Mouse (Mus musculus): ENCODE data around the gene Cxcl16. TPM values are rescaled to one million over a fixed set of nuclear protein-coding genes. Genes with fewer than 3 reads are reported as not detected.
"Not testable (repeated sequence)": the region's sequence is repeated elsewhere in the genome, so short reads cannot be mapped to it uniquely, and the experiment has no call there.

The Cxcl16 gene
- total RNA-seq, 4 experiments from 2014 or later = 9.4 to 18.2 (median 16.1) TPM

DNA sequence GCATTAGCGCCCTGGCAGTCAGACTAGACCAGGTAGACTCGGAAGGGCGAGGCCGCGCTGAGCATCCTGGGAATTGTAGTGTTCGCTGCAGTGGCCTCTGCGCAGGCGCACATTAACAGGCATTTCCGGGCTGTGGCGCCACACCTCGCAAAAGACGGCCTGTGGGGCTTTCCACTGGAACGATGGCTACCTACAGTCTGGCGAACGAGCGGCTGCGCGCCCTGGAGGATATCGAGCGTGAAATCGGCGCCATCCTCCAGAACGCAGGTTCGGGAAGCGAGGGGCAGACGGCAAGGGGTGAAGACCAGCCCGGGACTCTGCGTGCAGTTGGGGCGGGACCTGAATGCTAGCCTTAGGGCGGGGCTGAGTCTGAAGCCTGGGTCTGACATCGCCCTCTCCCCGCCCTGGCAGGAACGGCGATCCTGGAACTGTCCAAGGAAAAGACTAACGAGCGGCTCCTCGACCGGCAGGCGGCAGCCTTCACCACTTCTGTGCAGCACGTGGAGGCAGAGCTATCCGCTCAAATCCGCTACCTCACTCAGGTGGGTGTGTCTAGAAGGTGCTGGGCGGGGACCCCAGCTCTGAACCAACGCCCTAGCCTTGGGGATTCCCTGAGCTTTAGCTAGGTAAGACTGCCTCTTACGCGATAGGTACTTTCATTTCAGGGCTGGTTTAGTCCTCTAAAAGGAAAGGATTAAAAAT lies 7.8 kb downstream of the Cxcl16 start, which contains the start of gene Med11:
TSS of gene Med11 (plus strand) at position 123 of the 702 bp plus-strand sequence.
- DNase-seq = peak; percentile 96

GRCm38 (mm10) chr11:70450926-70451325 lies 8.9 kb downstream of the Cxcl16 start:
- no peak for DNase-seq

GRCm38 (mm10) chr11:70447373-70447772 lies 12.4 kb downstream of the Cxcl16 start:
- DNase-seq = no peak

DNA sequence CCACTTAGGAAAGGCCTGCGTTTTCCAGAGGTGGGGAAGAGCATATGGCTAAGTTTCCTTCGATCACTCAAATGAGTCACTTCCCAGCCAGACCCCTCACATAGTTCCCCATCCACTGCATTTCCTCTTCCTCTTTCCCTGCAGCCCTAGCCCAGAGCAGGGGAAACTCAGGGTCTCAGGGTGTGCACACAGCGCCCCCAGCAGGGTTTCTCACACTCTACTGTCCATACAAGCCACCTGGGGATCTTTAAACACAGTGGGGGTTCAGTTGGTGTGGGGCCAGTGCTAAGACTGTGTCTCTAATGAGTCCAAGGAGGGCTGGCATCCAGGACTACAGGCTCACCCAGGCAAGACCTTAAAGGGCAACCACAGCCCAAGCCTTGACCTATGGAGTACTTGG lies 13.0 kb downstream of the Cxcl16 start:
- no peak for DNase-seq

DNA sequence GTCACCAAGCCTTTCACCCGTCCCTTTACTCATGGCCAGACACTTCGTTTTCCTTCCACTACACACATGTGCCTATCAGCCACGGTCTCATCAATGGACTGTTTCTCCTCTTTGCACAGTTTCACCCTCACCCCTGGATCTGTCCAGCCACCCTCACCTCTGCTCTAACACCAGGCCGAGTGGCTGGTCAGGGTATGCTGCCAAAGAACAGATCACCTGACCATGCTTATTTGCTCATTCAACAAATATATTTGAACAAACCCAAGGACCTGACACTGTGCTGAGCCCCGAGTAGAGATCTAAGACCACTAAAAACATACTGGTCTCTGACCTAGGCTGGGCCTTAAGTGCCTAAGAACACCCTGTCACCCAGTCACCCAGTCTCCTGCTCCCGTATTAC lies 15.1 kb downstream of the Cxcl16 start:
- DNase-seq = no peak

DNA sequence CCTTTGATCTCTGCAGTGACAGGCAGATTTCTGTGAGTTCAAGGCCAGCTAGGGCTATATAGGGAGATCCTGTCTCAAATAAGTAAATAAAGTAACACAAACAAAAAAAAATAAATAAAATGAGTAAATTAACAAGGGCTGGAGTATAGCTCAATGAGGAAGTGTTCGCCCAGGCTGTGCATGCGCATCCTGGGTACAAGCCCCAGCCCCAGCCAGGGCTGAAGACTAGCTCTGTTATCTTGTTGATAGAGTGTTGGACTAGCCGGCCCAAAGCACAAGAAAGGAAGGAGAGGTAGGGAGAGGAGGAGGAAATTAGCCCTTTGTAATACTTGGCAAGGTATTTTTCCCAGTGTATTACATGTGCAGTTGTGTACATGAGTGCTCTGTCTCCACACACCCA lies 15.8 kb downstream of the Cxcl16 start:
- DNase-seq = no peak

DNA sequence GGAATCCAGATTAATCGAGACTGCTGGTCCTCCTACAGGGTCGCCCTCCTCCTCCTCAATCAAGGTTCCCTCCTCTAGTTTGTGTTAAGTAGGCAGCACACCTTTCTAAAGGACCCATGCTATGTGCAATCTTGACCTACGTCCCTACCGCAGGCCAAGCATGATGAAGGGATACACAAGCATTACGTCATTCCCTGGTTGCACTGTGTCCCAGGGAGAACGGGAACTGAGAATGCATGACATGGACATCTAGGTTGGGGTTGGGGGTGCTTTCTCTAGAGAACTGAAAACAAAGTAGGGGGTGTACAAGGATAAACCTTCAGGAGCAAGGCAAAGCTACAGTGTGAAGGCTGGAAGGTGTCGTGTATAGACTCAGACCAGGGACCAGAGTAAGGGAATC lies 17.9 kb downstream of the Cxcl16 start:
- DNase-seq = no peak

GRCm38 (mm10) chr11:70440637-70441036 lies 19.1 kb downstream of the Cxcl16 start:
- no peak for DNase-seq

DNA sequence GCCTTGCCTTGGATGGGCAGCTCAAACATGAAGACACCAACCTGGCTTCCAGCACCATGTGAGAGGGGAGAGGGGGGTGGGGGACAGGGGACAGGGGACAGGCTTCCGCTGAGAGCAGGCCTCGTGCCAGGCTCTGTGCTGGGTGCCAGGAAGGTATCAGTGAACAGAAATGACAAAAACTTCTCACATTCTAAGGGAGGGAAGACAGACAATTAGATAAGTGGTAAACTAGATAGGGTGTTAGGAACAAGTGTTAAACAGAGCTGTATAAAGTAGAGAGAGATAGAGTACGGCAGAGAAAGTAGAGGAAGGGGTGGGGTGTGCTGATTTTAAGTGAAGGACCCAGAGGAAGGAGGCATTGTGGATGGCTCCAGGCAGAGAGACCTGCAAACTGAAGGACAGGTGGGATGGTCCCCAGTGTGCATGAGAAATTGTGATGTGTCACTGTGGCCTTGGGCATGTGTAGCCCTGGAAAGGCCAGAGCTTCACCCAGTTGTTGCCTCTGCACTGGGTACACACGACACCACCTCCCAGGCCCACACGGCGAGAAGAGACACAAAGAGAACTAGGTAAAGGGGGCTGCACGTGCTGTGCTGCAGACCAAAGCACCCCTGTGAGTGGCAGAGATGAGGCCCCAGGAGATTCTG lies 20.9 kb downstream of the Cxcl16 start:
- DNase-seq = no peak

- no peak for DNase-seq
These were observed 22.4 kb downstream of the Cxcl16 start for GRCm38 (mm10) chr11:70437426-70437825.

DNA sequence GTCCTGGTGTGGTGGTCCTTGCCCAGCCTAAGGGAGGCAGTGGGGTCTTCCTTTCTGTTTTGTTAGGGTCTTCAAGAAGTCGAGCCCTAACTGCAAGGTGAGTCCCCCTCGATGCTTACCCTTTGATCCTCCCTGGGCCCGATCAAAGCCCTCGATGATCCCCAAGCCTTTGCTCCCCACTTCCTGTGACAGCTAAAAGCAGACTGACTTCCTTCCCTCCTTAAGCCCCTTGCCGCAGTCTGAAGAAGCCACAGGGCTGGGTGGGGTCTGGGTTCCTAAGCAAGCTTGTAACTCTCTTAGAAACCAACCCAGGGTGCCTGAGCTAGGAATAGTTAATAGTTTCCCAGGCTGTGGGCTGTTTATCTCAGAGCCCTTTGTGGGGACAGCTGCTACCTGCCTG lies 24.3 kb downstream of the Cxcl16 start:
- DNase-seq = no peak

GRCm38 (mm10) chr11:70433951-70434350 lies 25.8 kb downstream of the Cxcl16 start:
- no peak for DNase-seq

DNA sequence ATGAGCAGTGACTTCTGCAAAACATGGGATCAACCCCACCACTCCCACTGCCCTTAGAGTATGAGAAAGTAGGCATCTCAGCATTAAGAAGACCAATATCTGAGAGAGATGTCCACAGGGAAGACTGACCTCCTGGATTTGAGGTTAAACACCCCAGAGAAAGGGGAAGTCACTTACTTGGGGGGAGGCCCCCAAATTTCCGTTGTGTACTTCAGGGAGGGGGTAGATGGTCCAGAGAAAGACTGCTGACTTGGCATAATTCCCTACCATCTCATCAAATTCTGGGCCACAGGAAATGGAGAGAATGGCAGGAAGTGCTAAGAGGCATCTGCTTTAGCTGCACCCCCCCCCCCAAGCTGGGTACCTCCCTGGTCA lies 26.2 kb downstream of the Cxcl16 start:
- DNase-seq = no peak

GRCm38 (mm10) chr11:70432895-70433568 lies 26.8 kb downstream of the Cxcl16 start:
- no peak for DNase-seq

DNA sequence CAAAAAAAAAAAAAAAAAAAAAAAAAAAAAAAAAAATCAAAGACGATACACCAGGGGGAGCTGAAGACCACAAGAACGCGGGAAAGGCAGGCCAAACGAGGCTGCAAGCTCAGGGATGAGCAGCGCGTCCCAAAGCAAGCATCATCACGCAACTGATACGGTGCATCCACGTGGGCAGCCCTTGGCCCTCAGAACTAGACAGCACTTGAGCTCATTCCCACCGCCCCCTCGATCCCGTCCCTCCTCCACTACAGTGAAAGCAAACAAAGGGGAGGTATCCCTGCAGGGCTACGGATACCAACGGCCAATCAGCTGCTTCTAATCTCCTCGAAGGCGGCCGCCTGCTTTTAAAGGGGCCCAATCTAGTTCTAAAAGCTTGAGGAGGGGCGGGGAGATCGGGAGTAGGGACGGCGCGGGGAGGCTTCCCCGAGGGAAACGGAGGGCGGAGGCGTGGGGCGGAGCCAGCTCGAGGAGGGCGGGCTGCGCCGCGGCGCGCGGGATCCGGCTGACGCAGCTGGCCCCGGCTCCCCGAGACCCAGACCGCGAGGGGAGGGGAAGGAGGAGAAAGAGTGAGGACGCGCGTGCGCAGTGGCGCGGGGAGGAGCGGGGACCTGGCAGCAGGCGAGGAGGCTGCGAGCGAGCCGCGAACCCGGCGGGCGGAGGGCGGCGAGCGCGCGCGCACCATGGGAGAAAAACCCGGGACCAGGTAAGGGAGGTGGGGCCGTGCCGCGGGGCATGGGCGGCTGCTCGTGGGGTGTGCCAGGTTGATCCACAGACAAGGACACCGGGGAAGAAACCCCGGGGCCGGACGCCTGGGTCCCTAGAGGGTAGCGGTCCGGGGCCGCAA lies 27.5 kb downstream of the Cxcl16 start, which contains the start of gene Arrb2:
TSS of gene Arrb2 (plus strand) at position 588 of the 847 bp plus-strand sequence.
- peak; percentile 97 for DNase-seq

- no peak for DNase-seq
These were observed 28.2 kb downstream of the Cxcl16 start for GRCm38 (mm10) chr11:70431574-70431973.

DNA sequence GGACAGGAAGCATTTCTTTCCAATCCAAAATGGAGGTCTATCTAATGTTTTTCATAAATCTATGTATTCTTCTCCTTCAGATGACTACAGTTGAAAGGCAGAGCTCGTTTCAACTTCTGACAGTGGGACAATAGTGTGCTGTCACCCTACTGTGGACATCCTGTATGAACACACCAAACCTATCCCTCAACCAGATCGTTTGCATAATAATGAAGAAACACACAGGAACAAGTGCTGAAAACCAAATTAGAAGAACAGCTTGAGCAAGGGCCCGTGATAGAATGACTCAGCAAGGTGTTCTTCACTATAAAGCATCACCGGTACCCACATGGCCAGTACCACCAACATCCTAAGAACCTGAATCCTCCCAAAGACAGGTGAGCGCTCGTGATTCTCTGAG lies 33.2 kb downstream of the Cxcl16 start:
- not testable (repeated sequence) for DNase-seq

GRCm38 (mm10) chr11:70419486-70419885 lies 40.3 kb downstream of the Cxcl16 start:
- DNase-seq = no peak

DNA sequence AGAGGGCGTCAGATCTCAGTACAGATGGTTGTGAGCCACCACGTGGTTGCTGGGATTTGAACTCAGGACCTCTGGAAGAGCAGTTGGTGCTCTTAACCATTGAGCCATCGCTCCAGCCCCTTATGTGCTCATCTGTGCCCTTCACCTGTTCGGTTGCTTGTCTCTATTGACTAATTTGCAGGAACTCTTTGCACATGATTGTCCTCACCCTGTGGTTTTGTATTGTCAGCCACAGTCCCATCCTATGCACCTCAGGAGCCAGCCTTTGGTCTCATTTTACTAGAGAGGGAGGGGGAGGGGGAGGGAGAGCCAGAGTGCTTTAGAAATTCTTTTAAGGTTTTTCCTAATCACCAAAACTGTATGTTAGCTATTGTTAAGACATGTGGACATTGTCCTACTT lies 41.6 kb downstream of the Cxcl16 start:
- no peak for DNase-seq

DNA sequence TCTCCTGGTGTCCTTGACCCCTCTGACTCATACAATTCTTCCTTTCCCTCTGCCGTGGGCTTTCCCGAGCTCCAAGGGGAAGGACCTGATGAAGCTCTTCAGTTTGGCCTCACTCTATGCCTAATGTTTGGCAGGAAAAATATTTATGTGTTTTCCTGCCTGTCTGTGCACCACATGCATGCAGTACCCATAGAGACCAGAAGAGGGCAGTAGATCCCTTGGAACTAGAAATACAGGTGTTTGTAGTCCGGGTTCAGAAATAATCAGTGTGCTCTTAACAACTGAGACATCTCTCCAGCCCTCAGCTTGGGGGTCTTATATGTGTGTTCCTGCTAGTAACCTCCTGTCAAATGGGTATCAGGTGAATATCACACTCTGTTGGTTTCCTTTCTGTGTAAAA lies 45.8 kb downstream of the Cxcl16 start:
- DNase-seq = peak; percentile 51

- DNase-seq = no peak
These were observed 47.2 kb downstream of the Cxcl16 start for GRCm38 (mm10) chr11:70412591-70412990.

- no peak for DNase-seq
These were observed 49.5 kb downstream of the Cxcl16 start for GRCm38 (mm10) chr11:70410297-70410643.
